Mouse (Mus musculus) neural tube, embryonic 14.5 days (tissue): Measurements from ENCODE around the gene Acbd3. TPM values are rescaled to one million over a fixed set of nuclear protein-coding genes. Genes with fewer than 3 reads are reported as not detected.

Experiments used
- ATAC-seq: fragments of 200-750 bp; cut with Nextera tagmentation; 2 replicates; pipeline ENCODE4 v1.8.0; 2017; ENCODE audit warnings: low read depth, mild to moderate bottlenecking, moderate TSS enrichment, moderate library complexity
- H3K27ac ChIP-seq: fragments of 300-500 bp; sonication (generic); 2 replicates; pipeline ENCODE4 v1.5.1; 2014; ENCODE audit warnings: low read depth, mild to moderate bottlenecking, control low read depth, low read length, moderate library complexity, mixed read lengths
- H3K27me3 ChIP-seq: fragments of 300-500 bp; sonication (generic); 2 replicates; pipeline ENCODE4 v1.6.1; 2014; ENCODE audit warnings: low read length; ENCODE audit not compliant: control insufficient read depth, insufficient read depth
- H3K36me3 ChIP-seq: fragments of 300-500 bp; sonication (generic); 2 replicates; pipeline ENCODE4 v1.6.1; 2014; ENCODE audit warnings: low read length, mixed read lengths; ENCODE audit not compliant: control insufficient read depth, insufficient read depth
- H3K4me1 ChIP-seq: fragments of 300-500 bp; sonication (generic); 2 replicates; pipeline ENCODE4 v1.6.1; 2014; ENCODE audit warnings: low read length; ENCODE audit not compliant: control insufficient read depth, insufficient read depth
- H3K4me2 ChIP-seq: fragments of 300-500 bp; sonication (generic); 2 replicates; pipeline ENCODE4 v1.6.1; 2014; ENCODE audit warnings: mild to moderate bottlenecking, low read depth, low read length, control low read depth
- H3K4me3 ChIP-seq: fragments of 300-500 bp; sonication (generic); 2 replicates; pipeline ENCODE4 v1.5.1; 2014; ENCODE audit warnings: low read depth, low read length, control low read depth, mixed read lengths
- H3K9ac ChIP-seq: fragments of 300-500 bp; sonication (generic); replicated peaks from 2 replicates; pipeline ENCODE4 v1.6.1; 2014; ENCODE audit warnings: low read depth, mild to moderate bottlenecking, control low read depth, low read length, mixed read lengths
- H3K9me3 ChIP-seq: fragments of 300-500 bp; sonication (generic); 2 replicates; pipeline ENCODE4 v1.6.1; 2016; ENCODE audit warnings: low read length; ENCODE audit not compliant: control insufficient read depth
- WGBS: fragments of 180-500 bp; shearing (Covaris S2); extraction: QIAGEN DNeasy Blood & Tissue Kit; methylation state at CpG from one replicate; pipeline ENCODE4 v1.1.7; 2014; 5-methylcytosine and 5-hydroxymethylcytosine counted together
- polyA plus RNA-seq: library from polyadenylated mRNA; unstranded; fragments of >200 nt; fragmentation: Nextera tagmentation; extraction: Ambion mirVana; gene quantifications from 2 replicates; pipeline ENCODE4 v1.2.1, GENCODE M21; 2014

Acbd3 gene
- polyA plus RNA-seq, 1 experiment from 2014 or later: 31.1 TPM

DNA sequence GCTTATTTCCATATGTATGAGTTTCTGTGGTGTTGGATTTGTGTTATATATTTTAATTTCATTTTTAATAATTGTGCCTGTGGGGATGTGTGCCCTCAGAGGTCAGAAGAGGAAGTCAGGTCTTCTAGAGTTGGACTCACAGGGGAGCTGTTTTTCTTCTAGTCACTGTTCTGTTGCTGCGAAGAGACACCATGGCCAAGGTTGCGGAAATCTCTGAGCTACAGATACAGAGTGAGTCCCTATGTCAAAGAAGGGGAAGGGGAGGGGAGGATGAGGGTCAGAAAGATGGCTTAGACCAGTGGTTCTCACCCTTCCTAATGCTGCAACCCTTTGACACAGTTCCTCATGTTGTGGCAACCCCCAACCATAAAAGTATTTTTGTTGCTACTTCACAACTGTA is 30.9 kb downstream of the Acbd3 start:
- no peaks in the 10 kb centered on the region for H3K27me3 ChIP-seq
- 90% methylated on average over 2 of the region's 2 CpGs for WGBS

GRCm38 (mm10) chr1:180757252-180757955 is 31.6 kb downstream of the Acbd3 start:
- H3K4me2 ChIP-seq: no peak overlapping the region
- ATAC-seq: no peak
- no peaks in the 10 kb centered on the region for H3K4me1 ChIP-seq
- peaks cover 8% of the 10 kb centered on the region for H3K36me3 ChIP-seq
- no peaks in the 10 kb centered on the region for H3K9me3 ChIP-seq
- H3K27me3 ChIP-seq: no peaks in the 10 kb centered on the region
- no peak overlapping the region for H3K27ac ChIP-seq
- WGBS: 91% methylated on average over 3 of the region's 3 CpGs
- no peak overlapping the region for H3K9ac ChIP-seq
- H3K4me3 ChIP-seq: no peak overlapping the region

More for the DNA sequence above, 30.9 kb downstream of the Acbd3 start:
- no peak overlapping the region for H3K27ac ChIP-seq
- no peaks in the 10 kb centered on the region for H3K9me3 ChIP-seq
- H3K4me1 ChIP-seq: no peaks in the 10 kb centered on the region
- H3K4me2 ChIP-seq: no peak overlapping the region
- no peak overlapping the region for H3K9ac ChIP-seq
- peaks cover 12% of the 10 kb centered on the region for H3K36me3 ChIP-seq
- no peak for ATAC-seq
- no peak overlapping the region for H3K4me3 ChIP-seq

GRCm38 (mm10) chr1:180757956-180758520 is 32.2 kb downstream of the Acbd3 start:
- Histone ChIP-seq H3K4me3 (no peak overlapping the region), H3K36me3 (peaks cover 6% of the 10 kb centered on the region), H3K27me3 (no peaks in the 10 kb centered on the region), H3K4me2 (no peak overlapping the region), H3K9me3 (no peaks in the 10 kb centered on the region), H3K9ac (no peak overlapping the region), H3K27ac (no peak overlapping the region), H3K4me1 (no peaks in the 10 kb centered on the region; the same call in 1 of the 2 replicates)
- WGBS: 92% methylated on average over 7 of the region's 7 CpGs
- no peak for ATAC-seq

- Histone ChIP-seq H3K4me3 (no peak overlapping the region), H3K4me1 (peaks cover 5% of the 10 kb centered on the region; the same call in 1 of the 2 replicates), H3K36me3 (no peaks in the 10 kb centered on the region), H3K27me3 (no peaks in the 10 kb centered on the region), H3K27ac (no peak overlapping the region), H3K4me2 (no peak overlapping the region), H3K9ac (no peak overlapping the region), H3K9me3 (no peaks in the 10 kb centered on the region)
- no peak for ATAC-seq
- 86% methylated on average over 11 of the region's 11 CpGs for WGBS
These were observed 36.3 kb downstream of the Acbd3 start for GRCm38 (mm10) chr1:180762180-180762579.

DNA sequence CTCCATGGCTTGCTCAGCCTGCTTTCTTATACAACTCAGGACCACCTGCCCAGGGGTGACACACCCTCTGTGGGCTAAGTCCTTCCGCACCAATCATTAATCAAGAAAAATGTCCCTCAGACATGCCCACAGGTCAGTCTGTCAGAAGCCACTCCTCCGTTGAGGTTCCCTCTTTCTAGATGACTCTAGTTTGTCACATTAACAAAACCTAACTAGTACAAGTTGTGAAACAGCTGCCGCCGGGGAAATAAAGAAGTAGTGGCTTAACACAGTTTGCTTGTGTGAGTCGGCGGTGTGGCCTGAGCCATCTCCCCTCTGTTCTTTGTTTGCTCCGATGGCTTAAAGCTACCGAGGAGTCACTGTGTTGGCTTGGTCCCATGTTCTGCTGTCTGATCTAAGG is 36.8 kb downstream of the Acbd3 start:
- H3K36me3 ChIP-seq: no peaks in the 10 kb centered on the region
- H3K27ac ChIP-seq: no peak overlapping the region
- peaks cover 5% of the 10 kb centered on the region; the same call in 1 of the 2 replicates for H3K4me1 ChIP-seq
- 82% methylated on average over 8 of the region's 8 CpGs for WGBS
- no peak overlapping the region for H3K9ac ChIP-seq
- H3K27me3 ChIP-seq: no peaks in the 10 kb centered on the region
- no peak for ATAC-seq
- H3K9me3 ChIP-seq: no peaks in the 10 kb centered on the region
- H3K4me3 ChIP-seq: no peak overlapping the region
- H3K4me2 ChIP-seq: no peak overlapping the region

DNA sequence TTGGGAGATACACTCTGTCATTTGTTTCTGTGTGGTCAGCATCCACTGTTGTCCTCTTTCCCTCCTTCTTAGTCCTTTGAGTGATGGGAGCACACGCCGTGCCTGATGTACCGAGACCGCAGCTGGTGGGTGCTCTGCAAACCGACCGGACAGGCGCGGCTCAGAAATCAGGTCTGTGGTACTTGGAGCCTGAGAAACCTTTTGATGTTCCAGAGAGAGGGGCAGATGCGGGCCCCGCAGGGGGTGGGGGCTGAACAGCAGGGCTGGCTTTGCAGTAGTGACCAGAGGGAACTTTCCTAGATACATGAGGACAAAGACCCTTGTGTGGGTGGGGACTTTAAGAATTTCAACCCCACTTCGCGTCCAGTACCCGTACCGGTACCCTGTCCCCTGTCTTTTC is 37.5 kb downstream of the Acbd3 start:
- H3K4me2 ChIP-seq: peak overlapping the region; percentile 80
- no peaks in the 10 kb centered on the region for H3K9me3 ChIP-seq
- 0 out of 2 replicates have a peak, but pooled peaks have one; percentile 25 for ATAC-seq
- no peaks in the 10 kb centered on the region for H3K27me3 ChIP-seq
- H3K4me3 ChIP-seq: peak overlapping the region; percentile 35
- H3K27ac ChIP-seq: no peak overlapping the region
- peaks cover 5% of the 10 kb centered on the region; the same call in 1 of the 2 replicates for H3K4me1 ChIP-seq
- H3K9ac ChIP-seq: peak overlapping the region; percentile 47; the same call in 1 of the 2 replicates
- H3K36me3 ChIP-seq: no peaks in the 10 kb centered on the region
- WGBS: 3% methylated on average over 14 of the region's 14 CpGs

- no peaks in the 10 kb centered on the region for H3K36me3 ChIP-seq
- H3K27ac ChIP-seq: no peak overlapping the region
- WGBS: 0% methylated on average over 11 of the region's 11 CpGs
- H3K9me3 ChIP-seq: no peaks in the 10 kb centered on the region
- peak overlapping the region; percentile 80 for H3K4me2 ChIP-seq
- peak overlapping the region; percentile 35 for H3K4me3 ChIP-seq
- H3K4me1 ChIP-seq: peaks cover 8% of the 10 kb centered on the region; the same call in 1 of the 2 replicates
- peak; percentile 87 for ATAC-seq
- H3K27me3 ChIP-seq: no peaks in the 10 kb centered on the region
- H3K9ac ChIP-seq: peak overlapping the region; percentile 47; the same call in 1 of the 2 replicates
These were observed 38.0 kb downstream of the Acbd3 start for GRCm38 (mm10) chr1:180763828-180764227.

- H3K27me3 ChIP-seq: no peaks in the 10 kb centered on the region
- no peak overlapping the region for H3K4me3 ChIP-seq
- no peaks in the 10 kb centered on the region for H3K9me3 ChIP-seq
These were observed 39.5 kb downstream of the Acbd3 start for GRCm38 (mm10) chr1:180765393-180765792.

GRCm38 (mm10) chr1:180766557-180766956 is 40.7 kb downstream of the Acbd3 start:
- Histone ChIP-seq H3K9me3 (no peaks in the 10 kb centered on the region), H3K4me2 (no peak overlapping the region), H3K27ac (no peak overlapping the region), H3K4me3 (no peak overlapping the region), H3K36me3 (no peaks in the 10 kb centered on the region), H3K4me1 (peaks cover 10% of the 10 kb centered on the region; the same call in 1 of the 2 replicates), H3K27me3 (no peaks in the 10 kb centered on the region), H3K9ac (no peak overlapping the region)
- 72% methylated on average over 5 of the region's 5 CpGs for WGBS
- no peak for ATAC-seq

More at GRCm38 (mm10) chr1:180765393-180765792, 39.5 kb downstream of the Acbd3 start:
- no peak overlapping the region for H3K27ac ChIP-seq
- ATAC-seq: no peak
- H3K36me3 ChIP-seq: no peaks in the 10 kb centered on the region
- WGBS: 89% methylated on average over 5 of the region's 5 CpGs
- H3K4me2 ChIP-seq: no peak overlapping the region
- H3K4me1 ChIP-seq: peaks cover 10% of the 10 kb centered on the region; the same call in 1 of the 2 replicates
- H3K9ac ChIP-seq: no peak overlapping the region
